Mouse (Mus musculus): ENCODE data around the gene Stx8.

- no peak for TF ChIP-seq POLR2A (IDR thresholded peaks at IDR 0.05; ENCODE audit: control insufficient read depth in 1 of 2, insufficient read depth in 1 of 2, low read depth in 1 of 2, low read length in 2 of 2, poor library complexity in 1 of 2)
- no peak for TF ChIP-seq USF1 (IDR thresholded peaks at IDR 0.05; ENCODE audit: low read depth, low read length)
- TF ChIP-seq CTCF (IDR thresholded peaks at IDR 0.05 in 2 of 3, conservative IDR thresholded peaks at IDR 0.05 in 1 of 3; ENCODE audit: control insufficient read depth in 1 of 3, insufficient read depth in 1 of 3, low read depth in 2 of 3, low read length in 3 of 3, poor library complexity in 1 of 3, severe bottlenecking in 1 of 3) = no peak
- no peak for TF ChIP-seq NRF1 (IDR thresholded peaks at IDR 0.05; ENCODE audit: insufficient read depth, low read depth, low read length, poor library complexity, severe bottlenecking)
- TF ChIP-seq HCFC1 (IDR thresholded peaks at IDR 0.05; ENCODE audit: low read depth, low read length) = no peak
- TF ChIP-seq EP300 (IDR thresholded peaks at IDR 0.05; ENCODE audit: low read depth in 1 of 2, low read length in 2 of 2) = no peak
- TF ChIP-seq CHD2 (IDR thresholded peaks at IDR 0.05; ENCODE audit: low read length) = no peak
- TF ChIP-seq KAT2A (conservative IDR thresholded peaks at IDR 0.05; ENCODE audit: low read depth, low read length) = no peak
- TF ChIP-seq MEF2A (IDR thresholded peaks at IDR 0.05; ENCODE audit: extremely low read depth, insufficient replicate concordance, low read depth, low read length, poor library complexity, severe bottlenecking) = no peak
- TF ChIP-seq JUND (IDR thresholded peaks at IDR 0.05; ENCODE audit: low read depth, low read length) = no peak
- TF ChIP-seq MXI1 (IDR thresholded peaks at IDR 0.05; ENCODE audit: low read depth, low read length) = no peak
- no peak for TF ChIP-seq UBTF (IDR thresholded peaks at IDR 0.05; ENCODE audit: borderline replicate concordance, insufficient read depth, low read depth, low read length)
These were observed 256.2 kb downstream of the Stx8 start for GRCm38 (mm10) chr11:68222209-68222608.
